Mouse (Mus musculus) spleen, postnatal 36 days (tissue): ENCODE data around the gene Xrcc3.

Source experiments
- DNase-seq, 2 experiments: peaks; one replicate each; pipeline ENCODE4 v3.0.0; 2022; ENCODE audit warnings: low spot score in 2 of 2, mixed read lengths in 1 of 2

Gene Xrcc3

DNA sequence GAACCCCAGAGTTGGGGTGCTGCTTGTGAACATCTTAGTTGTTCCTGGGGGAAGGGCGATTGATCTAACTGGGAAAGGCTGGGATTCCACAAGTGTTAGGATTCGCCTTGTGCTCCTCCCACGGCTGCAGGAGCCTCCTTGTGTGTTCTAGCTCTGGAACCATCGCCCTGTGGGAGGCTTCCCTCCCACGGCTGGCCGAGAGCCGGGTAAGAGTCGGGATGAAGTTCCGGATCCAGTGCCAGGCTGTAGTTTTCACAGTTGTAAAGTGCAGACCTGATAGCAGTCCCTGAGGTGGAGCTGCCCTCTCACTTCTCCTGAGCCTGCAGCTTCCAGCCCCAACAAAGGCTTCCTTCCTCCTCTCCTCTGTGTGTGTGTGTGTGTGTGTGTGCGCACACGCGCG, 2.9 kb upstream of the Xrcc3 start:
- no peak for DNase-seq

GRCm38 (mm10) chr12:111814769-111815762, 1.4 kb upstream of the Xrcc3 start:
- no peak for DNase-seq

- no peak for DNase-seq
These were observed 435 bp downstream of the Xrcc3 start for GRCm38 (mm10) chr12:111813111-111813765.

GRCm38 (mm10) chr12:111812611-111813010, 1.1 kb downstream of the Xrcc3 start:
- DNase-seq = no peak

- no peak for DNase-seq
These were observed 1.6 kb downstream of the Xrcc3 start for GRCm38 (mm10) chr12:111812075-111812474.

DNA sequence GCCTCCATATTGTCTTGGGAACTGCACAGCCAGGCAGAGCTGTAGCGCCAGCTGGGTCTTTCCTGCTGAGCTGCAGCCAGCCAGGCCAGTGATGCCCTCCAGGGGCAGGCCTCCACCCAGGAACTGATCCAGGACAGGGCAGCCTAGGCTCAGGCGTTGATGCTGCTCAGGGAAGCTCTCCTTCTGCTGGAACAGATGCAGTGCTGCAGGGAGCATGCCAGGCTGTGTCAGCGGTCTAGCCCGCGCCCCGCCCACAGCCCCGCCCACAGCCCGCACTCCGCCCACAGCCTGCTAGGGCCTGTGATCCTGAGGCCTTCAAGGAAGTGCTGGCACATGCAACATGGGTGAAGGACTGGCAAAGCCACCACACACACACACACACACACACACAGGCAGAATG, 3.9 kb downstream of the Xrcc3 start:
- peak; percentile 41 to 51 for DNase-seq

- DNase-seq = no peak
These were observed 4.9 kb downstream of the Xrcc3 start for GRCm38 (mm10) chr12:111808775-111809174.

DNA sequence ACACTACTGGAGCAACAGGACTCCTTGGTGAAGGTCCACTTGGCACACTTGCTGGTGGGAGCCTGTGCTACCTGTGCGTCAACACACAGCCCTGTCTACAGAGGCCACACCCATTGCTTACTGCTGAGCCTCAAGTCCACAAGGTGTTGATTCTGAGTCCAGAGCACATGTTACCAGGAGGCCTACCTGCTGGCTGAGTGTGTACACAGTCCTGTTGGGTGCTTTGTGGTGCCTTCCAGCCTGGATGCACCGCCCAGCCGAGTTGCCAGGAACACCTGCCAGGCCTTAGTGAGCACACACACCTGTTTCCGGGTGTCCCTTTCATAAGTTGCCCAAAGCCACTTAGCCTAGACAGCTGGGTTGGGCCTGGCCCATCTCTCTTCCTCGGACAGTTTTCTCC, 10.1 kb downstream of the Xrcc3 start:
- no peak for DNase-seq

- DNase-seq = no peak
These were observed 13.1 kb downstream of the Xrcc3 start for GRCm38 (mm10) chr12:111800459-111801183.

DNA sequence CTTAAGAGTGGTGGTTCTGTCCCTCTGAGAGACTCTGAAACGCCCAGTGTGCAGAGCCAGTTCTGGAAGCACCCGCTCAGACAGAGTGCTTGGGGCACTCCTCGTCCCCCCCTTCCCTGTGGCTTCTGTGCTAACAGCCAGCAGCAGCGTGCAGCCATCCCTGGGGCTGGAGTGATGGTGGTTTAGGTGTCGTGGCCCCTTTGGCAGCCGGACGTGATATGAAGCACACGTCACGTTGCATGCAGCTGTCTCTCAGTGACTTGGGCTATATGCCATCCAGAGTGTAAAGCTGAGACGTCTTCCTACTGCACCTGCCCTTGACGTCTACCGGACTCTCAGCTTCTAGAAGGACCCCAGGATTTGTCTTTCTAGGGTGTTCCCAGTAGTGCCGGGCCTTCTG, 15.2 kb downstream of the Xrcc3 start:
- no peak for DNase-seq

- DNase-seq = no peak
These were observed 16.4 kb downstream of the Xrcc3 start for GRCm38 (mm10) chr12:111797251-111797650.

- no peak for DNase-seq
These were observed 18.3 kb downstream of the Xrcc3 start for GRCm38 (mm10) chr12:111795180-111795895.

- DNase-seq = no peak
These were observed 19.0 kb downstream of the Xrcc3 start for GRCm38 (mm10) chr12:111794526-111795179.

GRCm38 (mm10) chr12:111794102-111794501, 19.6 kb downstream of the Xrcc3 start:
- DNase-seq = peak in 1 of 2 experiments; percentile 10

DNA sequence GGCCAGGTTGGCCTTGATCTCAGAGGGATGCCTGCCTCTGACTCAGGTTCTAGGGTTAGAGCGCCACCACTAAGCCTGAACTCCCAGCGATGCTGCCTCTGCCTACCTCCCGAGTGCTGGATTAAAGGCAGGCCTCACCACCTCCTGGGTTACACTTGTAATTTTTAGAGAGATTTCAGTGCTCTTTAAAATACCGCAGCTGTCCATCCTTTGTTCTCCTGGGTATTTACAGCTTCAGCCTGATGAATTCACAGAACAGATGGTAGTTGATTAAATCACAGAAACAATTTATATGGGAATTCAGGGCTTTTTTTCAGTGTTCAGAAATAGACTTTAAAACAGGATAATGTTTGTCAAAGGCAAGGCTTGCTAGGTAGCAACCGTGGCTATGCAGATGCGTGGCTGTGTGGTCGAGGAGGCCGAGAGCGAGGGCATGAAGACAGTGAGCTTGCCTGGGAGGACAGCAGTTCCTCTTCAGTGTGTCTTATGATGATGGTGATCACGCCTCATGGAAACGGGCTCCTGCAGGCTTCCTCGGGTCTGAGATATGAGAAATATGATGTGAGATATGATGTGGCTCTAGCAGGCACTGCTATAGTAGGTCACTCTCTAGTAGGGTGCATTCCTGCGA, 22.1 kb downstream of the Xrcc3 start:
- DNase-seq = no peak

DNA sequence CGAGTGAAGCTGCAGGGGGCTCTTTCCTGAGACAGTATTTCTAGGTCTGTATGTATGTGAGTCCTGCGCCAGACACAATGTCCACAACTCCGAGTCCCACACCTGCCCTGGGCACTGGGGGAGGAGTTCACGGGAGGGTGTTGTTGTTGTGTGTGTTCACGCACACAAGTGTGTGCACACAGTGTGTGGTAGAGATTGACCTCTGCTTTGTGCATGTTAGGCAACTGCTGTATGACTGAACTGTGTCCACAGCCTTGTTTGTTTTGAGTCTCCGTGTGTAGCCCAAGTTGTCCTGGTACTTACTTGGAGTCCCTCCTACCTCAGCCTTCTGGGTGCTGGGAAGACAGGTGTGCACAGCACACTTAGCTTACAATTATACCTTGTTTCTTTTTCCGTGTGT, 23.0 kb downstream of the Xrcc3 start:
- no peak for DNase-seq

DNA sequence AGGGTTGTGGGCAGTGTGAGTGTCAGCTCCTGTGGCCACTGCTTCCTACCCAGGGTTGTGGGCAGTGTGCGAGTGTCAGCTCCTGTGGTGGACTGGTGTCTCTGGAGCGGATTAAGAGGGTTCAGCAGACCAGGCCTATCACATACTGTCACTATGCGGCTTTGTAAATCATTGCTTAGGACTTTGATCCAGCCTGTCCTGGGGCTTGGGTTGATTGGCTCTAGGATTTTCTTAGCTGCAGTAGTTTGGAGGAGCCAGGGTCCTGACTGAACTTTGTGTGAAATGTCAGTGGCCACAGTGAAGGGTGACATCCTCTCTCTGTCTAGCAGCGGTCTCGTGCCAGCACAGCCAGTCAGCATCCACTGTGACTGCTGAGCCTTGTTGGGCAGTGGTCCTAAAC, 23.6 kb downstream of the Xrcc3 start:
- no peak for DNase-seq

GRCm38 (mm10) chr12:111787015-111787414, 26.7 kb downstream of the Xrcc3 start:
- DNase-seq = no peak

DNA sequence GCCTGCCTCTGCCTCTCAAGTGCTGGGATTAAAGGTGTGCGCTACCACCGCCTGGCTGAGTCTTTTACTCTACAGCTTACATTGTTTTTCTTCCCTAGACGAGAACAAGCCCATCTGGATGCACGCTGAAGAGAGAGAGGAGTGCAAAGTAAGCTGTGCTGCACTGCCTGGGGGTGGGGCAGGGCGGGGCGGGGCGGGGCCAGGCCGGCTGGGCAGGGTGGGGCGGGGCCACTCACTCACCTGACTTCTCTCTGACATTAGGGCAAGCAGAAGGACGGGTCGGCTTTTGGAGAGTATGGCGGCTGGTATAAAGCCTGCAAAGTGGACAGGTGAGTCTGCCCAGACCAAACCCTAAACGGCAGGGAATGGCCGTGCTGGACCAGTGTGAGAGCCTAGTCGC, 28.5 kb downstream of the Xrcc3 start:
- no peak for DNase-seq

DNA sequence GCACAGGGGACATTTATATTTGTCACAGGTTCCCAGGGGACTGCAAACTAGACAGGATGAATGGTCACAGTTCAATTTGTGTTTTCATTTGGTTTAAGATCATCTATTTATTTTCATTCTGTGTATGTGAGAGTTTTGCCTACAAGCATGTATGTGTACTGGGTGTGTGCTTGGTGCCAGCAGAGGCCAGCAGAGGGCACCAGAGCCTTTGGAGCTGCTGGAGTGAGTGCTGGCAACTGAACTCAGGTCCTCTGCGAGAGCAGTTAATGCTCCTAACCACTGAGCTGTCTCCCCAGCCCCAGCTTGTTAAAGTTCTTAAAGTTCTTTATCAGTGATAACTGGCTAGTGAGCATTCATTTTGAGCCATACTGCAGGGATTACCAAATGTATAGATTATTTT, 34.1 kb downstream of the Xrcc3 start:
- no peak for DNase-seq

- DNase-seq = no peak
These were observed 35.8 kb downstream of the Xrcc3 start for GRCm38 (mm10) chr12:111777919-111778318.
